Mouse (Mus musculus) lung, postnatal 4 days (tissue): ENCODE data around the gene AI597479.

Source experiments
- DNase-seq, 2 experiments: peaks; one replicate each; pipeline ENCODE4 v3.0.0; 2021

The AI597479 gene

DNA sequence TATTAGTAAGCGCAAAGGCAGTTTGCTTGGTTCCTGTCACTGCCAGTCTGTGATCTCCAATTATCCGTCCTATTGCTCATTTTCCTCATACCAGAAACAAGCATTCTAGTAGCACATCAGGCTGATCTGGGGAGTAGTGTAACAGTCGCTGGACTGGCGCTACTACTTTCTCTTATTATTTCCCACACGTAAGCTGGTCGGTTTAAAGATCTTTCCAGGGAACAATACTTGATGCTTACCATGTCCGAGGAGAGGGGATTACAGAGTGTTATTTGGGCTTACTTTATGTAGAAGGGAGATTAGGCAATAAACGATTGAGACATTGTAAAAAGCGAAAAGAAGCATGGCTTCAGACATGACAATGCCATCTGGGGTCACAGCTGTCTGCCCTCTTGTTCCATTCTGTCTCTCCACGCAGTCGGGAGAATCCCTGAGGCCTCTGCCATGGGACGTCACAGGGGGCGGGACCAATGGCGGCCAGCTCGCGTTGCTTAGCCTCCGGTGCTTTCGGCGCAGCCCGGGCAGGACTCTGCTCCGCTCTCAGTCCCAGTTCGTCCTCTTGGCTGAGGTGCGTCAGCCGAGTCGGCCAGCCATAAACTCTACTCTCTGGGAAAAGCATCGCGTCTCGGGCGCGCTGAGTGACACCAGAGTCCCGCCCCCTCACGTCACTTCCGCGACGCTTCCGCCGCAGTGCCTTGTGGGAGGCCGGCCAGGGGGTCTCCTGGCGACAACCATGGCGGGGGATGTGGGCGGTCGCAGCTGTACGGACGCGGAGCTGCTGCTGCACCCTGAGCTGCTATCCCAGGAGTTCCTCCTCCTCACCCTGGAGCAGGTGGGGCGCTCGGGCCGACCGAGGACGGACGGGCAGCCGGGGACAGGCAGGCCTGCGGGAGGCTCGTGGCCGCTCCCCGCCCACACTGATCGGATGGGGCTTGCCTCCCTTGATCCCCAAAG is at the start of gene AI597479, which contains the start of gene Tgfbrap1:
TSS of gene AI597479 (plus strand) at position 680 of the 954 bp plus-strand sequence.
TSS of gene Tgfbrap1 (minus strand) at position 607 of the 954 bp plus-strand sequence.
- DNase-seq, result peak; percentile 94

DNA sequence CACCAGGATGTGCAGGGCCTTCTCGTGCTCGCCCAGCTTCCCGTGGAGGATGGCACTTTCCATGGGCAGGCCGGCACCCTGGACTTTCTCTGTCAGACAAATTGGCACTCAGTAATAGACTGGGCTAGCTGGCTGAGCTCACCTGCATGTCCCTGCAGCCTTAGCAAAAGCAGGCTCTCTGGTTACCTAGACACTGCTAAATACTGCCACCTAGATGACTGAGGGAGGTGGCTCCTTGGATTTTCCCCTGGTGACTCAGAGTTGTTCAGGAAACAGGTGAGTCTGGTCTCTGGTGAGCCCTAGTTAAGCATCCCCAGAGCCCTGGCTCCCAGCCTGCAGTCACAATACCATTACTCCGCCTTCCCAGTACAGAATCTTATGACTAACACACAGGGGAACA is 46.6 kb upstream of the AI597479 start:
- DNase-seq, result no peak

DNA sequence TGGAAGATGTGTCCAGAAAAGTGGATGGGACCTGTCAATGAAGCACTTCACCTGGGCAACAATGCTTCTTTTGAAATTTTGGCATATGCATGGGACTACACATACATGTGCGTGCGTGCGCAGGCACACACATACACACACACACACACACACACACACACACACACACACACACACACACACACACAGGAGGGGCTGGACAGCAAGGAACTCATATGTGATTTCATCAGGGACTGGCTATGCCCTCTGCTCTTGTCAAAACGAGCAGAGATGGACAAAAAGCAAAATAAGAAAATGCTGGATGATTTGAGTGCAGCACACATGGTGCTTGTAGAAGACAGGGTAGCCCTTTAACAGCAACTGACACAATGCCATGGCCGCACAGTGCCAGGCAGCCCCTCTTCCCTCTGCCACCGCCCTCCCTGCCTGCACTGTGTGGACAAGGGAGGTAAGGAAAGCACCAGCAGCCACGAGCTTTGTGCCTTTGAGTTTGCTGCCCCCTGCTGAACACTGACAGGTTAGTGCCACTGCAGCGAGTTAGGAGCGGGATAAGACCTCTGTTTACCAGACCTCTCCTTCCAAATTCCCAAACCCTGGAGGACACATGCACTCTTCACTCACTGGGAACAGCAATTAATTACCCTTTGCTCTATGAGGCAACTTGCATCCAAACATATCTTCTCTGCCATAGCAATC is 32.7 kb upstream of the AI597479 start:
- DNase-seq, result peak; percentile 74 to 78

DNA sequence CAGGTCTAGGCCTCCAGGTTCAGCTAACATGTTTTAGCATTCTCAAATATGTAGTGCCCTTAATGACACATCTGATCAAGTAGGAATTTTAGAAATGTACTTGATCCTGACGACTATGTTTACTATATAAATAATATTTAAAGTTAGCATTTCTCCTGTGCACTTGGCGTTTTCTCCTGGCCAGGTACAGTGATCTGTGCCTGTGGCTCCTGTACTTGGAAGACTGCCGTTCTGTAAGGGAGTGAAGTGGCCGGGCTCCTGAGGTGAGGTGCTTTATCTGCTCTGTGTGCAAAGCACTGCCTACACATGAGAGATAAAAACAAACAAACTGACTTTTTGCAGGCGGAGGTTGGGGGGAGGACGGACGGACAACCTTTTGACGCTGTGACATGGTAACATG is 31.9 kb upstream of the AI597479 start:
- peak in 1 of 2 experiments; percentile 60 for DNase-seq

DNA sequence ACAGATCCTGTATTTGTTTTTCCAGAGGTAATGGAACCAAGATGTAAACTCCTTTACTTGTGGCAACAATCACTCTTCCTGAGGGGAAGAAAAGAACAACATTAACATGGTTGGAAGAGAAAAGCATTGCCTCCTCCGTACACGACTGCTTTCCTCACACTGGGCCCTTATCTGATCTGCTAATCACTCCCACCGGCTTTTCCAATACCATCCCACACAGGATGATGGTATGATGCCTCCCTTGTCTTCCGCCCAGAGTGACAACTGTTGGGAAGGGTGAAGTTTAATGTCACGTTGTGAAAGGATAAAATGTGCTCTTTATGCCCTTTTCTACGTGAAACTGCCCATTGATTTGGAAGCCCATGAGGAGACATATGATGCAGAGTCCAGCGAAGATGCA is 31.0 kb upstream of the AI597479 start:
- DNase-seq, result no peak

DNA sequence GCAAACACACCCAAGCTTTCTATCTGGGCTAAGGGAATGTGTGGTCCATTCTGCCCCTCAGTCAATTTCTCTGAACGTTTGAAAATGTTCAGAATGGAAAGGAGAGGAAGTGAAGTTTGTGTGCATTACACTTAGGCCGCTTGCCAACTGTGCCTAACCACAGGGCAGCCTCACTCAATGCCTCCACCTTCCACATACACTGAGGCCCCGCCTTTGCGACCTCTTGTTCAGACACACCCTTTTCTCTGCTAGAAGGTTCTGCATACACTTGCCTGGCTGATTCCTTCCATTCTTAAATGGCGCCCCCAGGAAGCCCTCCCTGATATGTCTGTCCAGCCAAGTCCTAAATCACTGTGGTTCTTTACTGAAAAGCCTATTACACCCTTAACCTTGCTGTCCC is 27.8 kb upstream of the AI597479 start:
- peak; percentile 34 to 63 for DNase-seq

DNA sequence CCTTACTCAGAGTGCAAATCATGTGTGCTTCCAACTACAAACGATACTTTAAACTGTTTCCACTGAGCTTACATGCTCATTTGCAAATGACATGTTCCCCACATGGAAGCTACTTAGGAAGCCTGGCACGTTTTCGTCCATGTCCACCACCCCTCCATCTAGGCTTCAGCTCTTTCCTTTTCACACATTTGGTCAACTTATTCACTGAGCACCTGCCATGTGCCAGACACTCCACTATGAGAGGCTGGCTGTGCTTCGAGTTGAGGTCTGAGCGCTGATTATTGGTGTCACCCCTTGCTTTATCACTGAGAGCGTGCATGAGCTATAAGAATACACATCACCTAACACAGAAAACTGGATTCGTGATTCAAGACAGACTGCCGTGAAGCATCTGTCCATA is 26.5 kb upstream of the AI597479 start:
- no peak for DNase-seq

DNA sequence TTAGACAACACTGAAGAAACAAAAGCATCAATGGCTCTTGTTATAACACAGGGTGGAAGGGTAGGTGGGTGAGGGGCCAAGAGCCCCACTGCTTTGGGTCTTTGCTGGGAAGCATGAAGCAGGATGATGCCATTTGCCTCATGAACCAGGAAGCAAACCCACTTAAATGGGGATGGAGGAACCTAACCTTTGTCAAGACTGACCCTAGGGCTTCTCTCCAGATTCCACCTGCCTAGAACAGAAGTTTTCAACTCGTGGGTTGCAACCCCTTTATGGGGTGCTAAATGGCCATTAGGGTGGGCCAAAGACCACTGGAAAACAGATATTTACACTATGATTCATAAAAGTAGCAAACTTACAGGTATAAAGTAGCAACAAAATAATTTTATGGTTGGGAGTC is 25.9 kb upstream of the AI597479 start:
- no peak for DNase-seq

DNA sequence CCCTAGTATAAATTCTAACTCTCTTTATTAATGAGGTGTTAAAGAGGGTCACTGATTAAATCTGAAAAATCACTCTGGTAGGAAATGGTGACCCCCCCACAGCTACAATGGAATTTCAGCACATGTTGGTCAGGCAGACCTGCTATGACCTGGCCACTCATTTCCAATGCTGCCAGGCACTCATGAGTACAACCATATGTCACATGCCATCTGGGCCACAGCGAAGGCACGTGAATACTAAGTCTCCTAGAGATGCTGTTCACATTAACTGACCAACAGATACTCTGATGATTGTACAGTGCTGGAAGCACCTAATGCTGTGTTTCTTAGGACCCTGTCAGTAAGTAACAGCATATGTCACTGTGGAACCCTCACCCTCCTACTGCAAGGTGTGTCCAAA is 23.7 kb upstream of the AI597479 start:
- DNase-seq, result no peak

DNA sequence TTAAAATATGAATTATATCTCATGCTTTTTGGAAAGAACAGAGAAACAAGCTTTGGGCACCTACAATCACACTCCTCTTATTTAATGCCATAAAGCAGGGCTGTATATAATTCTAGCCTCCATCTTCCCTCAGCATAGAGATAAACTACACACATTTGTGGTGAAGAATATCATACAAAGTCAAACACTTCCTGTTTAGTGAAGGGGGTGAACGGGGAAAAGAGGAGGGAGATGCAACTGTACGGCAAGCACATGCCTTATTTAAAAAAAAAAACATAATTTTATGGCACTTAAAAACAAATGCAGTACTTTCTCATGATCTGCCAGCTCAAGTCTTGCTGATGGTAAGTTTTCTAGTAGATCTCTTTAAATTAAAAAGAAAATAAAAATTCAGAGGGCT is 20.4 kb upstream of the AI597479 start:
- no peak for DNase-seq

DNA sequence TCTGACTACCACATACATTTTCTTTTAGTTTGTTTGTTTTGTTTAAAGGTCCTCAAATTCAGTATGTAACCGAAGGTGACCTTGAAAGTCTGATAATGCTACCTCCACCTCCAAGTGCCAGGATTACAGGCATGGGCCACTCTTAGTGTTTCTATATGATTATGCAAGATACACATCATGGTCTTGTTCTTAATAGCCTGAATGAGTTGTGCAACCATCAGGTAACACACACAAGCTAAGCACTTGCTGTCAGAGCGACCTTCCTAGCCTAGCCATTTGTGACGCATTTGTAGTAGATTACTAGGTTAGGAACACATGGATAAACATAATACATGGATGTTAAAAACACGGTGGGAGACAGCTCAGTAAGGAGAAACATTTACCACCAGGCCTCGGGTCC is 15.6 kb upstream of the AI597479 start:
- no peak for DNase-seq

DNA sequence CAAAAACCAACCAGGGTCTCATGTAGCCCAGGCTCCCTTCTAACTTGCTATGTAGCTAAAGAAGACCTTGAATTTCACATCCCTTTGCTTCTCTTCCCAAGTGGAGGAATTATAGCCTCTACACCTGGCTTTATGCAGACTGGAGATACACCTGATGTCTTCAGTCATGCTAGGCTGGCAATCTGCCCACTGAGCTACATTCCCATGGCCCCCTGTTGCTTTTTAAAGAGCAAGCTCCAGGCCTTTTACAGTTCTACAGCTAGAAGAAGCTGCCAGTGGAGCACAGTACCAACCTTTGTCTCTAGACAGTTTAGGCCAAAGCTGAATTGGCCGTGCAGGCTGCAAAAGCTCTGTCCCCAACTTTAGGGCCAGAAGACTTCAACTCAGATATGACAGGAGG is 8.1 kb upstream of the AI597479 start:
- DNase-seq, result no peak

DNA sequence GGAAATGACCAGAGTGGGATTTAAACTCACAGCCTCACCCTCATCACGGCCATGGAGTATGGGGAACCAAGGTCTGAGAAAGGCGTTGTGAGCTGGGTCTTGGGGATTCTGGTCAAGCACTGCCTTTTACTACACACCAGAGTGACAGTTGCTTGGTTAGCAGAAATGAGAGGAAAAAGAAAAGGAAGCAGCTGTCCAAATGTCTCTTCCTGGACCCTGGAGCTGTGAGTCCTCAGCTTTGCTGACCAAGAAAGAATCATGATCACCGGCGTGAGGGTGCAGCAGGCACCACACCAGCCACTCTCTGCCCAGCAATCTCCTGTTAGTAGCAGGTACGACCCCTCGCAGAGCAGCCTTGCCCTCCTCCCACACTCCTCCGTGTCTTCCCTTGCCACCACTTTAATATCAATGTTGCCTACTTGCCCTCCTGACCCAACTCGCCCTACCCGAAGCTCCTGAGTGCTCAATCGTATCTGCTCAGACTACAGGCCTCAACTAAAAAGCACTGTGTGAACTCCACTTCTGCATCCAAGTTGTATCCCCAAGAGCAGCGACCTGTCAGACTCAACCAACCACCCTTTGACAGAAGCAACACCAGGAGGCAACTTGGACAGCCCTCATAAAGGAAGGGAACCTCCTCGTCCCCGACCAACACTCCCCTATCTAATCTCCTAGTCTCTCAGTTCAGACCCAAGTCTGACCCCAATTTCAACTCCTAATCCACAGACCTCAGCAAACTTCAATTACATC is 7.0 kb upstream of the AI597479 start:
- no peak for DNase-seq

DNA sequence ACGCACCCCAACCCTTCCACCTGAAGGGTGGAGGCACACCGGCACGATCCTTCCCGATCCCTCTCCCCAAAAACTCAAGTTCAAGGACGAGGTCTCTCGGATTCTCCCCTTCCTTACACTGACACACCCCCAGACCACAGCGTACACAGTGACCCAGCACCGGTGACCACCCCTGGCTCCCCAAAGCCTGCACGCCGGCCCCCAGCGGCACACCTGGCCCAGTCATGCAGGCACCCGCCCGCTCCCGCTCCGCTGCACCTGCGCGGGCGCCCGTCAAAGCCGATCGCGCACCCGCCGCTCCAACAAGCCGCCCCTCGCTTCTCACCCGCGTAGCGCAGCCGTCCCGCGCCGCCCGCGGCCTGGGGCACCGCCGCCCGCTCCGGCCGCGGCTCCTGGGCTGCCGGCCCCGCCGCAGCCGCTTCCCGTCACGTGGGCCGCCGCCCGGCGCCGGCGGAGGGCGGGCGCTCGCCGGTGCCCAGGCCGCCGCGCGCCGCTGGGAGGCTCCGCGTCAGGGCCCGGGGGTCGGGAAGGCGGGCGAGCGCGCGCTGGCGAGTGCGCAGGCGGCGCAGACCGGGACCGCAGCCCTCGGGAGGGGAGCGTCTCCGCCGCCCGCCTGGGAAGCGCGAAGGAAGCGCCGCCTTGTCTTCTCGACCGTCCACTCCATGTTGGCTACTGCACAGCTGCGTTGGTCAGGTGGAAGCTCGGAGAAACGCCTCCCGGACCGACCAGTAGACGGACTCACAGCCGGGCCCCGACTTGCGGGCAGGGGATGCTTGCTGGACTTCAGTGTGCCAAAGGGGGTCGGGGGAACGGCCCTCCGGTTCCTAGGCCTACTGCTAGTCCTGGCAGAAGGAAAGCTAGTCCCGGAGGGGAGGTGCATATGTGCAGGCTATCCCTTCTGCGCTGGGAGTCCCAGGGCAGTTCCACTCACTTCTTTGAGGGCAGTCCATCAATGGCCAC is 6.2 kb upstream of the AI597479 start:
- peak; percentile 70 to 86 for DNase-seq

DNA sequence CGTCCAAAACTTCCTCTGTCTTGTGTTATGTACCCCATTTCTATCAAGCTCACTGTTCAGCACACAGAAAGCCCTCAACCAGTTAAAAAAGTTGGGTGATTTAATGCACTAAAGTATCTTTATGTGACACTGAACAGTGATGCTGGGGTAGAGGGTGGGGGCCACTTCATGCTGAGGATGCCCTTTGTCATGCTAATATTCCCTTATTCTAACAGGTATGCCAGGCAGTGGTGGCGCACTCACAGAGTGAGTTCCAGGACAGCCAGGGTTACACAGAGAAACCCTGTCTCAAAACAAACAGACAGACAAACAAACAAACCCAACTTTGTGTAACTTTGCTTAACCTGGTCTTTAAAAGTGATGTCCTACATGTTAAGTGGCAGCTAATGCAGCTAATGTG is 4.3 kb upstream of the AI597479 start:
- no peak for DNase-seq

DNA sequence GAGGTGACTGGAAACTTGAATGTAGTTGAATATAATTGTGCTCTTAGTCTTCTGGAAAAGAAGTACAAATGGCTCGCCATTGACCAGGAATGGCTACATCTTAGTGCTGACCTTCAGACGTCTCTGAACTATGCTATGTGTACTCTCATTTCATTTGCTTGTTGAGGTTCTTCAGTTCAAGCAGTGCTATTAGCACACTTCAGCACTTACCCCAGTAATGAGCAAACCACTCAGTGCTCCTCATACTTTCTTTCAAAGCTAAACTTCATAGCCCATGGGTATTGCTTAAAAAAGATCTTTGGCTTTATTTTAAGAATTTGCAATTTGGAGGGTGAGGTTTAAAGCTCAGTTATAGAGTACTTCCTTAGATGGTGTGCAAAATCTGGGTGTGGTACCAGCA is 10.2 kb downstream of the AI597479 start:
- DNase-seq, result no peak

DNA sequence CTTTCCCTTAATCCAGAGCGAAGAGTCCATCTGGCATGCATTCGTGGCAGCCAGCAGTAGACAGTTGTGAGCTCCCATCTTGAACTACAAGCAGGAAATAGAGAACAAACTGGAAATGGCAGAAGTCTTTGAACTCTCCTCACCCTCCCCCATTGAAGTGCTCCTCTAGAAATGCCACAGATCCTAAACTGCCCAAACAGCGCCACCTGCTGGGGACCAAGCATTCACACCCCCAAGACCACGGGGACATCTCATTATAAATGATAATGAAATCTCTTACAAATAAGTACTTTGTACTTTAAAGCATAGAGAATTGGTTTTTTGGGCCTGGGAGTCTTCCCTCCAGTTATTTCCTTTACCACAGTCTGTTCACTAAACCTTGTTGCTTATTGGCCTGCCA is 12.0 kb downstream of the AI597479 start:
- DNase-seq, result peak; percentile 60 to 73

DNA sequence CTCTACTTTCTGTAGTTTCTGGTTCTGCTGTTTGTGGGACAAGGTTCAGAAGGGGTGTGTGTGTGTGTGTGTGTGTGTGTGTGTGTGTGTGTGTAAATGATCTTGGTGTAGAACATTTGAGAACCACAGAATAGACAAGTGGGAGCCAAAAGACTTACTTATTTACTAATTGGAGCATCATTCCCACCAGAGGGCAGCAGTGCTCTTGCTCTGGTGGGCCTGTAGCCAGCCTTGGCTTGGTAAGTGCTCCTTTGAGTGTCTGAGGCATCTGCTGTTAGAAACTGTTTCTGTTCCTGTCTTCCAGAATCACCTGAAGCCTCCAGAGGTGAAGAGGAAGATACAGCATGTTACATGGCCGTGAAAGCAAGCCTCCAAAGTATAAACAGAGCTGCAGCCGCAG is 14.4 kb downstream of the AI597479 start:
- DNase-seq, result peak; percentile 39 to 56

DNA sequence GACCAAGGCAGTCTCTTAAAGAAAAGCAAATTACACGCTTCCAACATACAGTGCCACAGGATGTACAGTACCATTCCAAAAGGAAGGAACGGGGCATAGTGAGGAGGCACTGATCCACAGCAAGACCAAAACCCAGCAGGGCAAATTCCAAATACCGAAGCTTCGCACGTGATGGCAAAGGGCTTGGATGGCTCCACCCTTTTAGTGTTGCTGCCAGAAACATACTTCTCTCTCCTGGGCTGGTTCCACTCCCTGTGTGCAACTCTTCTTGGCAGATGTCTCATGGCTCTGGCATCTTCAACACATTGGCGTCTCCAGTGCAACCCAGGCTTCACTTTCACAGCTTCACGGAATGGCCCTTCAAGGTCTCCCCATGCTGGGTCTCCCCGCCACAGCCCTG is 18.9 kb downstream of the AI597479 start:
- no peak for DNase-seq

DNA sequence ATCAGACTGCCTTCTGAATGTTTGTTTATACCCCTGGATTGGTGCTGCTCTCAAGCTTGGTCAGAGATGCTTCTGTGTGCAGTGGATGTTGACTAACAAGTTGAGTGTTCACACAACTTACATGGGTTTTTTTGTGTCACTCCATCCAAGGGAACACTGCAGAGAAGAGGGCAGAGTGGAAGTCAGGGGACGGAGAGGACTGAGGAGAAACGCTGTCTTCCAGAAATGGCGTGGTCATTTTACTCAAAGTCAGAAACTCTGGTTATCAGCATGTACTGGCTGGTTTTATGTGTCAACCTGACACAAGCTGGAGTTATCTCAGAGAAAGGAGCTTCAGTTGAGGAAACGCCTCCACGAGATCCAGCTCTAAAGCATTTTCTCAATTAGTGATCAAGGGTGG is 22.4 kb downstream of the AI597479 start:
- no peak for DNase-seq

DNA sequence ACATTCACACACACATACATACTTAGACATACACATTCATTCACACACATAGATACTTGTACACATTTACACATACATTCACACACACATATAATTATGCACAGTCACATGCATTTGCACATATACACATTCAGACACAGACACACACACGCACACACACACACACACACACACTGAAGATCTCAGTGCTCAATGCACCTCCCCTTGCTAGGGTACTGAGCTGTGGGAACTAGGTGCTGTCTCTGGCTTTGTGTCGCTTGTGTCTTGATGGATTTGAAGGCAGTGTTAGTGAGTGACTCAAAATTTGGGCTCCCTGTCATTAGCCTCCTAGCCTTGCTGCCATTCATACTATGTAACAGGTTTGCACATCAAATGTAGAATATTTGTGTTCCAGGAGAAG is 24.1 kb downstream of the AI597479 start:
- no peak for DNase-seq

DNA sequence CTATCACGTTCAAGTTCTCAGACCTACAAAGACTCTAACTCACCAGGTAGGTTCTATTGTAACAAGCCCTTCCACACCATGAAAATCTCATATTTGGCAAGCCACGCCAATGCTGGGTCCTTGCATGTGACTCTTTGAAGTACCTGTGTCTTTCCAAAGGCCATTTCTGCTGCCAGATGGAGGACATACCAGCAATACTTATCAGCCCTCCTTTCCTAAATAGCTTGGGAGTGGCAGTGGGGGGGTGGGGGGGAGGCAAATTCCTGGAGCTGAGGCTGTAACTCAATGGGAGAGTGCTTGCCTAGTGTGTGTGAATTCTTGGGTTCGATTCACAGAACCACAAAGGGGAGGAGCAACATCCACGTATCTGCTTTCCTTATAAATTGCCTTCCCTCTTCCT is 26.2 kb downstream of the AI597479 start:
- no peak for DNase-seq
